Mouse (Mus musculus) Patski (cell line): ENCODE data around the gene Neu3. TPM values are rescaled to one million over a fixed set of nuclear protein-coding genes. Genes with fewer than 3 reads are reported as not detected.

Source experiments
- ATAC-seq: fragments of 100-300 bp; one replicate; pipeline ENCODE4 v1.8.0; 2021
- CTCF ChIA-PET: fragments of 350-600 bp; sonication (Branson Sonifier 250); formaldehyde crosslinking; loops from one replicate; lab custom pipeline; 2022; ENCODE audit warnings: inconsistent platforms; lab: Charles Lee
- POLR2A ChIA-PET: fragments of 350-600 bp; sonication (Branson Sonifier 250); formaldehyde crosslinking; loops from one replicate; lab custom pipeline; 2022; ENCODE audit warnings: antibody characterized with exemption, inconsistent platforms; lab: Charles Lee
- DNase-seq: peaks from one replicate; pipeline ENCODE4 v3.0.0-alpha.2; 2011; ENCODE audit warnings: low read depth, low spot score
- H3K27me3 ChIP-seq: fragments of 371-371 bp; one replicate; pipeline ENCODE4 v1.5.1; 2021
- CTCF ChIP-seq: fragments of 100-300 bp; IDR thresholded peaks from one replicate; pipeline ENCODE4 v1.5.1; 2021
- in situ Hi-C: fragments of 300-500 bp; cut with MboI; formaldehyde crosslinking; loops from 3 replicates; pipeline ENCODE4 v1.11.1; 2018; ENCODE audit warnings: low pct_unique_long_range_greater_than_20kb, mixed read lengths
- polyA plus RNA-seq: library from polyadenylated mRNA; unstranded; gene quantifications from one replicate; pipeline ENCODE4 v1.2.3, GENCODE M21; 2021

Neu3 gene
- 3.5 TPM for polyA plus RNA-seq

DNA sequence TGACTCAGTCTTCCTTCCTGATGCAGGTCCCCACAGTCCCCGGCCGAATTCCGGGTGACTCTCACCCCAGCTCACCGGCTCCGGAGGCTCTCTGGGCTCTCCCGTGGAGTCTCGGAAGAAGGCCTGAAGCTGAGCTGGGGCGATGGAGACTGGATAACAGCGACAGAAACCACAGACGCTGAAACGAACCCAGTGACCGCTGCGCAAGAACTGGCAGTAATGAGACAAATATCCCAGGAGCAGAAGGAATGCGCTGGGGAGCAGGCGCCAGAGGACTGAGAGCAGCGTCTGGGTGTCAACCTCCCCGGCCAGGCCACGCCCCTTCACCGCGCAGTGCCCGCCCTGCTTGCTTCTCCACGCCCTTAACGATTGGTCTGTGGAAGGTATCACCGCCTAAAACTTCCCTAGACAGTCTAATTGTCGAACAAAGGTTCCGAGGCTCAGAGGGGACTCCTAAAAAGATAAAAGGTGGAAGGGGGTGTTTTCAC, at the start of gene Neu3:
Gene Neu3, minus strand, starts transcription at position 335 of the 488 bp plus-strand sequence.
- in situ Hi-C loops, result no loop called here
- H3K27me3 ChIP-seq, result no peaks in the 10 kb centered on the region
- DNase-seq (peak; percentile 62), ATAC-seq (peak; percentile 99)
- TF ChIP-seq CTCF, result no peak
- CTCF ChIA-PET, result no interaction called here
- POLR2A ChIA-PET, result no interaction called here

GRCm38 (mm10) chr7:99876345-99876744, 48.1 kb upstream of the Neu3 start:
- TF ChIP-seq CTCF, result peak; percentile 81
- in situ Hi-C loops, result loop anchor here (5.0 kb wide), 2 partner anchors 64 to 219 kb away; no protein-coding TSS in a partner anchor
- DNase-seq (no peak), ATAC-seq (peak; percentile 39)
- ChIA-PET POLR2A (no interaction called here), CTCF (interaction anchor here (0.7 to 3.9 kb wide), 11 partner anchors 12 to 285 kb away, joined by 3 to 16 read pairs (median 3); no protein-coding TSS in a partner anchor)
- peaks cover 16% of the 10 kb centered on the region for H3K27me3 ChIP-seq

GRCm38 (mm10) chr7:99875891-99876290, 47.7 kb upstream of the Neu3 start:
- in situ Hi-C loops, result loop anchor here (5.0 kb wide), 2 partner anchors 64 to 219 kb away; no protein-coding TSS in a partner anchor
- ChIA-PET CTCF (interaction anchor here (0.7 to 3.9 kb wide), 9 partner anchors 11 to 284 kb away, joined by 3 to 16 read pairs (median 3); no protein-coding TSS in a partner anchor), POLR2A (no interaction called here)
- peaks cover 16% of the 10 kb centered on the region for H3K27me3 ChIP-seq
- ATAC-seq, result no peak
- TF ChIP-seq CTCF, result no peak
- DNase-seq, result no peak

- POLR2A ChIA-PET, result no interaction called here
- no peak for ATAC-seq
- no peak for DNase-seq
- in situ Hi-C loops, result loop anchor here (5.0 kb wide), 1 partner anchor 257 kb away; no protein-coding TSS in a partner anchor
- peaks cover 11% of the 10 kb centered on the region for H3K27me3 ChIP-seq
- TF ChIP-seq CTCF, result no peak
- CTCF ChIA-PET, result interaction anchor here (0.9 to 3.9 kb wide), 3 partner anchors 9 to 215 kb away, joined by 4 to 16 read pairs (median 4); no protein-coding TSS in a partner anchor
Measured at GRCm38 (mm10) chr7:99873965-99874364, 45.7 kb upstream of the Neu3 start.

GRCm38 (mm10) chr7:99869296-99869695, 41.1 kb upstream of the Neu3 start:
- ChIA-PET POLR2A (interaction anchor here (1.2 kb wide), 1 partner anchor 11 kb away, joined by 3 read pairs; no protein-coding TSS in a partner anchor), CTCF (no interaction called here)
- H3K27me3 ChIP-seq, result peaks cover 4% of the 10 kb centered on the region
- ATAC-seq (no peak), DNase-seq (no peak)
- in situ Hi-C loops, result no loop called here
- no peak for TF ChIP-seq CTCF

- POLR2A ChIA-PET, result interaction anchor here (0.6 kb wide), 1 partner anchor 186 kb away, joined by 3 read pairs; no protein-coding TSS in a partner anchor
- TF ChIP-seq CTCF, result no peak
- no peak for DNase-seq
Measured at GRCm38 (mm10) chr7:99865219-99865618, 37.0 kb upstream of the Neu3 start.

GRCm38 (mm10) chr7:99864241-99865028, 36.2 kb upstream of the Neu3 start:
- ChIA-PET CTCF (interaction anchor here (0.7 to 1.1 kb wide), 2 partner anchors 10 to 12 kb away, joined by 3 to 4 read pairs; no protein-coding TSS in a partner anchor), POLR2A (interaction anchor here (0.6 kb wide), 1 partner anchor 186 kb away, joined by 3 read pairs; no protein-coding TSS in a partner anchor)
- ATAC-seq, result no peak
- H3K27me3 ChIP-seq, result peaks cover 4% of the 10 kb centered on the region
- in situ Hi-C loops, result no loop called here
- no peak for TF ChIP-seq CTCF
- no peak for DNase-seq

More at GRCm38 (mm10) chr7:99865219-99865618, 37.0 kb upstream of the Neu3 start:
- in situ Hi-C loops, result no loop called here
- CTCF ChIA-PET, result interaction anchor here (0.7 to 1.1 kb wide), 2 partner anchors 9 to 11 kb away, joined by 3 to 4 read pairs; no protein-coding TSS in a partner anchor
- ATAC-seq, result no peak
- H3K27me3 ChIP-seq, result peaks cover 4% of the 10 kb centered on the region

DNA sequence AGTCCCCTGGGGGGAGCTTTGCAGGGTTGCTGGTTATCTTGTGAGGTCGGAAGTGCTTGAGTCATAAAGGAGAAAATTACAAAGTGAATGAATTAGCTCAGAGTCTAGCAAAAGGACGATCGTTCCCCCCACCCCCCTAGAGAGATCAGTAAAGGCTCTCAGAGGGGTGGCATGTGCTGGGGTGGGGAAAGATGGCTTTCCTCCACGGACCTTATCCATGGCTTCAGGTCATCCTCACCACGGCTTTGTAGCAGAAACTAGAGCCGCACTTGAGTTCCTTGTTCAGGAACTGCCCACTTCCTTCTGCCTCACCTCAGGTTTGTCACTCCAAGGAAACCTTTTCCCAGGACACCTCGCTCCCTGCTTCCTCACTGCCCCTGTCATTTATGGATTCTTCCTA, 35.1 kb upstream of the Neu3 start, which contains the start of gene Spcs2:
Gene Spcs2, minus strand, starts transcription at position 101 of the 400 bp plus-strand sequence.
- CTCF ChIA-PET, result no interaction called here
- in situ Hi-C loops, result no loop called here
- POLR2A ChIA-PET, result no interaction called here
- ATAC-seq (no peak), DNase-seq (no peak)
- TF ChIP-seq CTCF, result no peak
- peaks cover 4% of the 10 kb centered on the region for H3K27me3 ChIP-seq

DNA sequence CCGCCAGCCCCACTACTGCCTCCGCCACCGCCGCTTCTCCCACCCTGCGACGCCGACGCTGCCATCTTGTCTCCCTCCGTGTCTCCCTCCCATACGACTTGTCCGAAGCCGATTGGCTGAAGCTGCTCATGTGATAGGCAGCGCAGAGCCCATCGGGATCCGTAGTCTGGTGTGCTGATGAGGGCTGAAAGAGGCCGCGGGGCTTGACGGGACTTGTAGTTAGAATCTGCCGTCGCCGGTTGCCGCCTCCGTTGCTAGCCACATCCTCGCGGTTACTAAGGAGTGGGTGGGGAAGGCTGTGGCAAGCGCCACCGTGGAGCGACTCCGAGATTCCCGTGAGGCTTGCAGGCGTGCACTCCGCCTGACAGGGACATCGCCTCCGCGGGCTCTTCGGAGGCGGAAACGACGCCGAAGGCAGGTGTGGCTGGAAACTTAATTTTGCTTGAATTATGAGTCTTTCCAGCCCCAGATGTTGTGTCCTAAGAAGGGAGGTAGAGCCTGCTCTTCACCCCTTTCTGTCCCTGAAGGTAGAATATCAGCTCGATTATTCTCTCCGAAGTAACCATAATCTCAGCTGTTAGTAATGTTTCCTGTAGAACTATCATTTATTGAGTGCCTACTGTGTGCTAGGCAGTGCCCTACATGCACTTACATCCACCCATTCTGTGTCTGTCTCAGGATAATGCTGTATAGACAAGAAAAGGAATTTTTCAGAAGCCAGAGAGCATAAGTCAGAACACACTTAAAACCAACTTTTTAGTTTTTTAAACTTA, 30.8 kb upstream of the Neu3 start, which contains the start of gene Xrra1:
Gene Xrra1, plus strand, starts transcription at position 304 of the 773 bp plus-strand sequence.
- peak; percentile 96 for ATAC-seq
- peak; percentile 90 for DNase-seq
- CTCF ChIA-PET, result no interaction called here
- POLR2A ChIA-PET, result no interaction called here
- in situ Hi-C loops, result loop anchor here (10.0 kb wide), 1 partner anchor 374 kb away; the partner anchor contains the start of gene Rps3
- no peak for TF ChIP-seq CTCF
- H3K27me3 ChIP-seq, result no peaks in the 10 kb centered on the region
